Mouse (Mus musculus): ENCODE results near the gene Tfr2. TPM values are rescaled to one million over a fixed set of nuclear protein-coding genes. Genes with fewer than 3 reads are reported as not detected.

The Tfr2 gene
- polyA plus RNA-seq, 1 experiment from 2014 or later: 0.79 TPM

- H3K4me3 ChIP-seq: peak overlapping the region; percentile 80
- no peaks in the 10 kb centered on the region for H3K27me3 ChIP-seq (ENCODE audit: low read depth, poor library complexity, severe bottlenecking)
- H3K27ac ChIP-seq: peak overlapping the region; percentile 97
- peaks cover 40% of the 10 kb centered on the region for H3K4me1 ChIP-seq
- no peaks in the 10 kb centered on the region for H3K9me3 ChIP-seq (replicated peaks)
- peaks cover 31% of the 10 kb centered on the region for H3K36me3 ChIP-seq
- 81% methylated on average over 9 of the region's 9 CpGs for WGBS
- no peak for DNase-seq (ENCODE audit: low spot score)
Measured at GRCm38 (mm10) chr5:137599600-137599999, 30.0 kb downstream of the Tfr2 start.

- H3K4me3 ChIP-seq: peak overlapping the region; percentile 80
- H3K36me3 ChIP-seq: peaks cover 38% of the 10 kb centered on the region
- peaks cover 40% of the 10 kb centered on the region for H3K4me1 ChIP-seq
- peak overlapping the region; percentile 97 for H3K27ac ChIP-seq
- no peaks in the 10 kb centered on the region for H3K27me3 ChIP-seq (ENCODE audit: low read depth, poor library complexity, severe bottlenecking)
- DNase-seq (ENCODE audit: low spot score): no peak
- WGBS: 4% methylated on average over 19 of the region's 19 CpGs
- no peaks in the 10 kb centered on the region for H3K9me3 ChIP-seq (replicated peaks)
Measured at GRCm38 (mm10) chr5:137600281-137600618, 30.6 kb downstream of the Tfr2 start.

- H3K4me1 ChIP-seq: peaks cover 40% of the 10 kb centered on the region
- under 1% methylated on average over 41 of the region's 41 CpGs for whole genome bisulfite sequencing
- H3K27me3 ChIP-seq (ENCODE audit: low read depth, poor library complexity, severe bottlenecking): no peaks in the 10 kb centered on the region
- DNase-seq (ENCODE audit: low spot score): peak; percentile 96
- H3K9me3 ChIP-seq (replicated peaks): no peaks in the 10 kb centered on the region
- peak within 1 kb of the TSS; percentile 97 for H3K27ac ChIP-seq
- peak within 1 kb of the TSS; percentile 80 for H3K4me3 ChIP-seq
- H3K36me3 ChIP-seq: peaks cover 43% of the 10 kb centered on the region
Measured at GRCm38 (mm10) chr5:137600619-137601364, 31.2 kb downstream of the Tfr2 start, which contains the start of gene Mospd3. Gene Mospd3, minus strand, starts transcription at chr5:137601058.

GRCm38 (mm10) chr5:137601365-137601729 is 31.7 kb downstream of the Tfr2 start:
- Histone ChIP-seq H3K4me3 (peak overlapping the region; percentile 80), H3K9me3 (replicated peaks) (no peaks in the 10 kb centered on the region), H3K4me1 (peaks cover 40% of the 10 kb centered on the region), H3K36me3 (peaks cover 48% of the 10 kb centered on the region), H3K27ac (peak overlapping the region; percentile 97), H3K27me3 (ENCODE audit: low read depth, poor library complexity, severe bottlenecking) (no peaks in the 10 kb centered on the region)
- WGBS: under 1% methylated on average over 22 of the region's 22 CpGs
- DNase-seq (ENCODE audit: low spot score): peak; percentile 67

- peak; percentile 38 for DNase-seq (ENCODE audit: low spot score)
- no peaks in the 10 kb centered on the region for H3K9me3 ChIP-seq (replicated peaks)
- no peaks in the 10 kb centered on the region for H3K27me3 ChIP-seq (ENCODE audit: low read depth, poor library complexity, severe bottlenecking)
- 14% methylated on average over 26 of the region's 26 CpGs for WGBS
- peaks cover 57% of the 10 kb centered on the region for H3K36me3 ChIP-seq
- H3K4me1 ChIP-seq: peaks cover 65% of the 10 kb centered on the region
- peak overlapping the region; percentile 55 for H3K4me3 ChIP-seq
- peak overlapping the region; percentile 96 for H3K27ac ChIP-seq
Measured at GRCm38 (mm10) chr5:137607860-137608653, 38.4 kb downstream of the Tfr2 start.

- no peaks in the 10 kb centered on the region for H3K27me3 ChIP-seq (ENCODE audit: low read depth, poor library complexity, severe bottlenecking)
- 13% methylated on average over 23 of the region's 23 CpGs for WGBS
- peaks cover 65% of the 10 kb centered on the region for H3K4me1 ChIP-seq
- H3K36me3 ChIP-seq: peaks cover 50% of the 10 kb centered on the region
- peak overlapping the region; percentile 55 for H3K4me3 ChIP-seq
- H3K9me3 ChIP-seq (replicated peaks): no peaks in the 10 kb centered on the region
- H3K27ac ChIP-seq: peak overlapping the region; percentile 96
- peak; percentile 43 for DNase-seq (ENCODE audit: low spot score)
Measured at GRCm38 (mm10) chr5:137608654-137609190, 39.1 kb downstream of the Tfr2 start.

- Histone ChIP-seq H3K36me3 (peaks cover 45% of the 10 kb centered on the region), H3K9me3 (replicated peaks) (no peaks in the 10 kb centered on the region), H3K27me3 (ENCODE audit: low read depth, poor library complexity, severe bottlenecking) (no peaks in the 10 kb centered on the region), H3K4me3 (peak overlapping the region; percentile 55), H3K27ac (peak overlapping the region; percentile 96), H3K4me1 (peaks cover 69% of the 10 kb centered on the region)
- 50% methylated on average over 3 of the region's 3 CpGs for WGBS
- DNase-seq (ENCODE audit: low spot score): no peak
Measured at GRCm38 (mm10) chr5:137609292-137609691, 39.7 kb downstream of the Tfr2 start.

GRCm38 (mm10) chr5:137610056-137610455 is 40.4 kb downstream of the Tfr2 start:
- no peak for DNase-seq (ENCODE audit: low spot score)
- no peaks in the 10 kb centered on the region for H3K9me3 ChIP-seq (replicated peaks)
- peak overlapping the region; percentile 96 for H3K27ac ChIP-seq
- WGBS: 37% methylated on average over 4 of the region's 4 CpGs
- H3K4me3 ChIP-seq: peak overlapping the region; percentile 55
- H3K36me3 ChIP-seq: peaks cover 37% of the 10 kb centered on the region
- peaks cover 69% of the 10 kb centered on the region for H3K4me1 ChIP-seq
- no peaks in the 10 kb centered on the region for H3K27me3 ChIP-seq (ENCODE audit: low read depth, poor library complexity, severe bottlenecking)

GRCm38 (mm10) chr5:137610548-137611244 is 41.1 kb downstream of the Tfr2 start:
- peaks cover 69% of the 10 kb centered on the region for H3K4me1 ChIP-seq

GRCm38 (mm10) chr5:137611245-137611602 is 41.6 kb downstream of the Tfr2 start:
- Histone ChIP-seq H3K36me3 (peaks cover 26% of the 10 kb centered on the region), H3K4me1 (peaks cover 69% of the 10 kb centered on the region), H3K27ac (peak overlapping the region; percentile 96), H3K4me3 (peak overlapping the region; percentile 55), H3K27me3 (ENCODE audit: low read depth, poor library complexity, severe bottlenecking) (no peaks in the 10 kb centered on the region), H3K9me3 (replicated peaks) (no peaks in the 10 kb centered on the region)
- DNase-seq (ENCODE audit: low spot score): peak; percentile 94
- WGBS: 3% methylated on average over 6 of the region's 6 CpGs

More at GRCm38 (mm10) chr5:137610548-137611244, 41.1 kb downstream of the Tfr2 start:
- peak overlapping the region; percentile 55 for H3K4me3 ChIP-seq
- peak overlapping the region; percentile 96 for H3K27ac ChIP-seq
- 2% methylated on average over 12 of the region's 12 CpGs for WGBS
- H3K27me3 ChIP-seq (ENCODE audit: low read depth, poor library complexity, severe bottlenecking): no peaks in the 10 kb centered on the region
- no peaks in the 10 kb centered on the region for H3K9me3 ChIP-seq (replicated peaks)
- DNase-seq (ENCODE audit: low spot score): peak; percentile 96
- H3K36me3 ChIP-seq: peaks cover 31% of the 10 kb centered on the region

GRCm38 (mm10) chr5:137613076-137613475 is 43.4 kb downstream of the Tfr2 start:
- no peak for DNase-seq (ENCODE audit: low spot score)
- WGBS: 77% methylated on average over 5 of the region's 5 CpGs
- H3K4me1 ChIP-seq: peaks cover 61% of the 10 kb centered on the region
- no peaks in the 10 kb centered on the region for H3K27me3 ChIP-seq (ENCODE audit: low read depth, poor library complexity, severe bottlenecking)
- H3K27ac ChIP-seq: peak overlapping the region; percentile 96
- peaks cover 7% of the 10 kb centered on the region for H3K36me3 ChIP-seq
- H3K9me3 ChIP-seq (replicated peaks): no peaks in the 10 kb centered on the region
- H3K4me3 ChIP-seq: no peak overlapping the region

- peaks cover 3% of the 10 kb centered on the region for H3K36me3 ChIP-seq
- WGBS: 49% methylated on average over 11 of the region's 11 CpGs
- no peaks in the 10 kb centered on the region for H3K27me3 ChIP-seq (ENCODE audit: low read depth, poor library complexity, severe bottlenecking)
- H3K4me3 ChIP-seq: 0 out of 2 replicates have a peak within 1 kb of the TSS, but pooled peaks have one; percentile 2
- DNase-seq (ENCODE audit: low spot score): peak; percentile 33
- peaks cover 57% of the 10 kb centered on the region for H3K4me1 ChIP-seq
- peak within 1 kb of the TSS; percentile 96 for H3K27ac ChIP-seq
- no peaks in the 10 kb centered on the region for H3K9me3 ChIP-seq (replicated peaks)
Measured at GRCm38 (mm10) chr5:137613550-137613949, 43.9 kb downstream of the Tfr2 start, which contains the start of gene Pcolce. Gene Pcolce, minus strand, starts transcription at chr5:137613784.

Measured in limb, embryonic 10.5 days (tissue).